Mouse (Mus musculus) heart, adult 18-20 months (tissue): ENCODE measurements around the gene Irf4. TPM values are rescaled to one million over a fixed set of nuclear protein-coding genes. Genes with fewer than 3 reads are reported as not detected.

ENCODE experiments used
- DNase-seq, 2 experiments: peaks; one replicate each; pipeline ENCODE4 v3.0.0; 2021 to 2022; ENCODE audit warnings: mixed read lengths in 1 of 2
- long read RNA-seq, 2 experiments: library from polyadenylated mRNA; stranded (forward); transcript quantifications; one replicate each; pipeline ENCODE4 v2.0.0; 2021
- total RNA-seq, 2 experiments: library from RNA; stranded (reverse); gene quantifications; 2 replicates each; pipeline ENCODE4 v1.2.3; 2021

Gene Irf4
- 1 to 10 TPM; 1.1 to 5.5 TPM for total RNA-seq
- long read RNA-seq, experiment 1: 0 reads
- long read RNA-seq, experiment 2: 0 reads

DNA sequence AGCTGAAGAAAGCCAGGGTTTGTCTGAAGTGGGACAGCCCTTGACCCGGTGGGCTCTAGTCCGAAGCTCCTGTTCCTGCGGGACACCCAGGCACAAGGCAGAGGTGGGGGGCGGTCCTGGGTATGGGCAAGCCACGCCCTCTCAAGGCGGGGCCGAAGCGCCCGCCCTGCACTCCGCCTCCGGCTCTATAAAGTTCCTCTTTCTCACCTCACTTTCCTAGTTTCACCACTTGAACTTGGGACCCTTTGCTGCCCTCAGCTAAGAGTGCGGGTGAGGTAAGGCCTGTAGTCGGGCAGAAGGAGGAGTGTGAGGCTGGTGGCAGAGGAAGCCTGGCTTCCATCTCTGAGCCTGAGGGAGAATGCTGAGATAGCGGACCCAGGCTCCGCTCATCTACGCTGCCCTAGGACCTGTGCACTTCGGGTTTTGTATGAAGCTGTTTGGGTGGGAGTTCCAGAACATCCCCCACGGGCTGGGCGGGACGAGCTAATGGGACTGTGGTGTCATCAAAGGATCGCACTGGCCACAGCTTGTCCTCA is at the start of gene Irf4:
Gene Irf4, plus strand, starts transcription at position 206 of the 536 bp plus-strand sequence.
- peak; percentile 63 to 82 for DNase-seq

DNA sequence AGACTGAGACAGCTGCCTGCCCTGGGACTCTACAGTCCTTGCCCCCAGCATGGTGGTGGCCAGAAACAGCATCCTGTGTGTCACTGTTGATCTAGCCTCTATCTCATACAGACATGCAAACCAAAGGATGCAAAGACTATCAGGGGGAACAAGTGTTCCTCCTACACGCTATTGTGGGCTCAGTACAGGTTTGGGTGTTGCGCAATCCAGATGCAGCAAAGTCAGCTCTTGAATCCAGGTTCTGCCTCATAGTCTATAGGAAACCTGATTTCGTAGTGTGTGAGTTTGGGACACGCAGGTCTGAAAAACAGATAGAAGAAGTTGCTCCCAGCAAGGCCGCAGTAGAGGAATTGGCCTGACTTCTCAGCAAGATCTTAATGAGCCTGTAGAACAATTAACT is 46.3 kb upstream of the Irf4 start:
- no peak for DNase-seq

DNA sequence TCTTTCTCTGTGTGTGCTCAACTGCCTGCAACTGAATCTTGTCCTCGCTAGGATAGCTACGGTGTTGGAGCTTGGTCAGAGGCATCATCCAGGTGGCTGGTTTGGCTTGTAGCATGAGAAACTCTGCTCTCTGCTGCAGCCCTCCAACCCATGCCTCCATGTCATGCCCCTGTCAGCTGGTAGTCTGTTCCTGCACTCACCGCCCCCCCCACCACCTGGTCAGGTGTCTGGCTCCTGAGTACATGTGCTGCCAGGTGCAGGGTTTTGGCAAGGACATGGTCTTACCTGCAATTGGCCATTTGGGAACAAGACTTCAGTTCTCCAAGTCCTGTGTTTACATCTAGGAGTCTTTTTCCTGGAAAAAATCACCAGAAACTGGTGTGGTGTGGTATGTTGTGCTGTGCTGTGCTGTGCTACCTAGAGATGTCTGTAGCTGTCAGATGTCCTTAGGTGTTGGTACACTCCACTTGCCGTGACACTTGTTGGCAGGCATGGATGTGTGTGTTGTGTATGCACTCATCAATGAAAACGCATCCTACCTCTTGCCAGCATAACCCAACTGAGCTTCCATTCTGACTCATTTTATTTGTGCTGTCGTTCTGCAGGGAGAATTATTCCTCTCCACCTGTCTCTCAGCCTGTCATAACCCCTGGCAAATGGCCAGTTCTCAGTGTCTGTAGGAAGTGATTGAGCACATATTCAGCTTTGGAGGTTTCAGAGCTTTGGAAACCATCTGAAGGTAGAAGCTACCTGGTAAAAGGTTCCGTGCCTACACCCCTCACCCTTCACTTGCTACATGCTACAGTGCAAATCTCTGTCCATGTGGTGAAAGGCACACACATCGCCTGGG is 44.6 kb upstream of the Irf4 start:
- DNase-seq: no peak

DNA sequence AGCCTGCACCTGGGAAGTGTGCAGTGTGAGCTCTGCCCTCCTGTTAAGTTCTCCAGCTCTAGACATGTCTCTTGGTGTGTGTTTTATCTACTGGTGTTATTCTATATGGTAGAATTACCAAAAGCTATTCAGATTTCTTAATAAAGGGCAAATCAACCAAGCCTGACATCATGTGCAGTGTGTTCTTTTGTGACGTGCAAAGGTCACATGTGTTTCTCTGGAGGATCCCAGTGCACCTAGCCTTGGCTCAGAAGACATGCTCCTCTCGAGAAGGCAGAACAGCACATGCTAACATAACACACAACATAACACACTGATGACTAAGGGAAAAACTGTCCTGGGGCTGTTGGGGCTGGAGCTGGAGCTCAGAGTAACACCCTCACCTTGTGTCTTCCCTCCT is 38.0 kb upstream of the Irf4 start:
- no peak for DNase-seq

DNA sequence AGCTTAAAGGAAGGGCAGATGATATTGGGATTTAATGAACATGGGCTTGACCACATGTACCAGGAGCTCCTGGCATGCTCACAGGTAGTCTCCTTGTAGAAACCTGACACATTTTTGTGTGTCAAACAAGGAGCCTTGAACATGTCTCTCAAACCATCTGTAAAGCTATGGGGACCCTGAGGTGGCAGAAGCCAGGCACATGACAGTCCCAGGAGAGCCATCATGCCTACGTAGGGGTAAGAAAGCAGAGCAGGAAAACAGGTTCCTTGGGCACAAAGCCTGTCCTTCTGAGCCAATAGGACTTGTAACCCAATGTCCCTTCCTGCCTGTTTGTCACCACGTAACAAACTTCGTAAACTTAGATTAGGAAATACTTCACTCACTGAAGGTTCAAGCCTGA is 37.3 kb upstream of the Irf4 start:
- no peak for DNase-seq

DNA sequence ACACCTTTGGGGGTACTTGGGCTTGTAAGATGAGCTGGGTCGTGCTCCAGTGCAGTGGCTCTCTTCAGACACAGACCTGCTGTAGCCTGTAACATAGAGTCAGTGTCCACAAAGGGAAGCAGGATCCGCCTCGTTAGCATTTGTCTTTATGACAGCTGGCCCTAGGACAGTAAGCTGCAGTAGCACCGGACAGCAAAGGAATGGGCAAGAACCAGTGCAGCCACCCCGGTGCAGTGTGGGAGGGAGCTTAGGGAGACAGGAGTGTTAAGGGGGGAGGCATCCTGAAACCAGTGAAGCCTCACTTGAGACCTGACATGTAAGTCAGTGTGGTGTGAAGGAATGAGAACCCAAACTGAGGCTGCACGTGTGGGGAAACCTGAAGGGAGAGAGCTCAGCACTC is 36.7 kb upstream of the Irf4 start:
- DNase-seq: no peak

DNA sequence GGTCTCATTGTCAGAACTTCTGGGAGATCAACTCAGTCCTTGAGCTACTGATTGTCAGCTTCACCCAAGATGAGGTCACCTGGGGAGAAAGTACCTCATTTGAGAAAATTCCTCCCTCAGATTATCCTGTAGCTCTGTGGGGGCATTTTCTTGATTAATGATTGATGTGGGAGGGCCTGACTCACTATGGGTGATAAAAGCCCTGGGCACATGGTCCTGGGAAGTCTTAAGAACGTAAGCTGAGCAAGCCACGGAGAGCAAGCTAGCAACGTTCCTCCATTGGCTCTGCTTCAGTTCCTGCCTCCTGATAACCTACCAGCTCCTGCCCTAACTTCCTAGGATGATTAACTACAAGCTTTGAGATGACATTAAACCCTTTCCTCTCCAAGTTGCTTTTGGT is 35.4 kb upstream of the Irf4 start:
- DNase-seq: no peak

DNA sequence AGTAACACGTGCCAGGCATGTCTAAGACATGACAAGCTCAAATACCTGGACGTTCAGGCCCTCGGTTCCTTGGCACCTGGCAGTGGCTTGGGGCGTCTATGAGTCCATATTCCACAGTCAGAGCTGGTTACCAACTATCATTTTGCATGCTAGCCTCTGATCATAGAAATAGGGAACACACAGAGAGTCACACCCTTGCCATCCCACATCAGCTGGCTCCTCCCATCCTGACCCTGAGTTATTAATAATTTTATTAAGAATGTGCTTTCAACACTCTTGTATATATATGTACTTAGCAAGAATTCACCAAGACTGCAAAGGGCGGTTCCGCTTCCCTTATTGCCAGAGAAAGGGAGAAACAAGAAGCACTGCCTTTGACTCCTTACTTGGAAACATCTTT is 34.5 kb upstream of the Irf4 start:
- DNase-seq: peak in 1 of 2 experiments; percentile 46

DNA sequence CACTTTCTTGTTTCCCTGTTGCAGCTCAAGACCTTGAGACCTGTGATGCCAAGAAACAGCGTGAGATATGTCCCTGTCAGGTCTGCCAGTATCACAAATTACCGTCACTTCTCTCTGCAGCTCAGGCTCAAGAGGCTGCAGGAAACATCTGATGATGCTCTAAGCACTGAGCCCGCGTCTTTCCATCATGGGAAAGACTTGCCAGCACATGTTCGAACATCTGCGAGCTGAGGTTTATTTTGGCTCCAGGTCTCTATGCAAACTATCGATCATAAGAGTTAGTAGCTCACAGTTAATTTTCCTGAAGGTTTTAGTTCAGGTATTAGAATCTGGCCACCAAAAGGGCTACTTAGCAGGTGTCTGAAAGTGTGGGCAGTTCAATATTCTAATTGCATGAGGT is 34.0 kb upstream of the Irf4 start:
- DNase-seq: no peak

DNA sequence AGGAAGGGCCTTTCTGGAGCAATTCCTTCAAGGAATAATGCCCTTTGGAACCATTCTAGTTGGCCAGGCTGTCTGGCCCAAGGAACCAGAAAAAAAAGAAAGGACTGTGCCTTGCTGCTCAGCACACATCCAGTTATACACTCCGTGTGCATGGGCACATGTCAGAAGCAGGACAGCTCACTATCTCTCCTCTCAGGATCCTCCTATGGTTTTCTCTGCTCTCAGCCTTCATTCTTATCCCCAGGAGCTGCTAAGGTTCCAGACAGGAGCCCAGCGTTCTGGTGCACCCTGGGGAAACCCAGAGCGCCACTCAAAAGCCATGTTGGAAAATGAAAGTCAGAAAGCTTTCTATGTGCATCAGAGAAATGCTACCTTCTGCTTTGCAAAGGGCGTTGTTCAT is 33.5 kb upstream of the Irf4 start:
- no peak for DNase-seq

DNA sequence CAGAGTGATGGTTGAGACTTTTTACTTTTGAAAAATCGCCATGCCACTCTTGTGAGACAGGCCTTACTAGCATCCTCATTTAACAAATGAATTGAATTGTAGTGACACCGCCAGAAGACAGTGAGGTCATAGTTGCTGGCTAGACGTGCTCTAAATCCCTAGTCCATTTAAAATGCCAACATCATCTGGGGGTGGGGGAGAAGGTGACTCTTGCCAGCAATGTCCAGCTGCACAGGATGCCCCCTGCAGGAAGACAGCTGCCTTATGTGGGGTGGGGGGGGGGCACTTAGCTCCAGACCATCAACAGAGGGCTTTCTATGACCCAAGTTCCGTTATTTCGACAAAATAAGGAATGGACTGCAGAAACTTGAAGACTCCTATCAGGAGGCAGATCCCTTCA is 32.4 kb upstream of the Irf4 start:
- no peak for DNase-seq

DNA sequence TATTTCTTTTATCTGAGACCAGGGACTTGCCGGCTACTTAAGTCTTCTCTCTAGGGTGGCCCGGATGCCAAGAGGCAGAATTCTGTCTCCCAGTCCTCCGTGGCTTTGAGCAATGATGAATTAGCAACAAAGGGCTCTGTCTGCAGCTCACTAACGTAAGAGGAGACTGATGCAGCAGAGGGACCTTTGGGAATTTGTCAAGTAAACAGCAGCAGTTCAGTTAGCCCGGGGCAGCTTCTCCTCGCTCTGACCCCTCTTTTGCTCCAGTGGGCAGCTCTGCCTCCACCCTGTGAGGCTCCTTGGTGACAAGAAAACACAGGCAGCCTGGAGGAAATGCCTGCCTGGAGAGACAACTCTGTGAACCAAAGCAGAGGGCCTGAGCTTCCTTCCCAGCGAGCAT is 26.4 kb upstream of the Irf4 start:
- DNase-seq: no peak

DNA sequence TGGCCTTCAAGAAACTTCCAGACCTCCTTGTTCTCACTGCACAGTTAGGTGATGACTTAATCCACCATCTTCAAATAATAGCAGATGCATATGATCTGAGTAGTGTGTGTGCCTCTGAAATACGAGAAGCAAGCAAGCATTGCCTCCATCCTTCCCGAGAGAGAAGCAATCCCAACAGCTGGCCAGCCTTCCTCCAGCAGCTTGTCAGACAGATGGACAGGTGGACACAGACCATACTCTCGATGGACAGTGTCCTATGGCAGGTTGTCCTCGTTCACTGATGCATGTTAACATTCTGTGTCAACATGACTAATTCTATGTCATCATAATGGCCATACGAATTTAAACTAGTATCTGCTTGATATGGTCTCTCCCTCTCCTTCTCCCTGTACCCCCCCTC is 25.8 kb upstream of the Irf4 start:
- no peak for DNase-seq

DNA sequence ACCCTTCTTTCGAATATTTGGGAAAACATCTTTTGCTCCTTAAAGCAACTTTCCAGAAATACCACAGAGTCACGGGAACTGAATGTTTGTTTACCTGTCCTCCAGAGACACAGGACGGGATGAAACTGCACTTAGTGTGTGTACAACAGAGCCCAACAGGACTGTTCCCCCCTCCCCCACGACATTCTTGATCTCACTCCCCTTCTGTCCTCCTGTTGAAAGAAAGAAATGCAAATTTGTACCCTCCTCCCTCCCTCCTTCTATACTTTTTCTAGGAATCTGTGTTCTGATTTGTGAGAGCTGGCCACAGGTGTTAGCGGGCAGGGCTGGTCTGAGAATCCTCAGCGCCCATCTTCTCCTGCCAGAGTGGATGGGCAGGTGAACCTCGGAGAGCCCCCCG is 25.2 kb upstream of the Irf4 start:
- no peak for DNase-seq

DNA sequence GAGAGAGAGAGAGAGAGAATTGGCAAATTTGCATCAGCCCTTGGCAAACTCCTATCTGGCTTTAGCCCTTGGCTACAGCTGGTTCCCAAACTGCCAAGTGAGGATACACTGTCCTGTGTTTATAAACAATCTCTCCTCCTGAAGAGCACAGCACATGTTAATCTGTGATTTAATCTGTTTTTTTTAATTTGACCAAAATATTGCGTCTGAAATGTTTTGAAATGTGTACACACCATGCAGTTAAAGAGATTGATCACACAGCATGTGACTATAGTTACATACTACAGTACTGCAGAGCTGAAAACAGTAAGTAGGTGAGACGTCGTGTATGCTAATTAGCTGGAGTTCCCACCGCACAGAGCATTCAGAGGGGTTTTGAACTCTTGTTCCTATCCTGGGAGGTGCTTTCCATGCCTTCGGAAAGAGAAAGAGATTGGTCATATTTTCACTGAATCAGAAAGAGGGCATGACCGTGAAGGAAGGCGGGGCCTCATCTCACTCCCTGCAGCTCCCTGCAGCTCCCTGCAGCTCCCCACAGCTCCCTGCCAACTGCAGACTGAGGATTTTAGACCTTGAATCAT is 24.2 kb upstream of the Irf4 start:
- peak in 1 of 2 experiments; percentile 36 for DNase-seq

DNA sequence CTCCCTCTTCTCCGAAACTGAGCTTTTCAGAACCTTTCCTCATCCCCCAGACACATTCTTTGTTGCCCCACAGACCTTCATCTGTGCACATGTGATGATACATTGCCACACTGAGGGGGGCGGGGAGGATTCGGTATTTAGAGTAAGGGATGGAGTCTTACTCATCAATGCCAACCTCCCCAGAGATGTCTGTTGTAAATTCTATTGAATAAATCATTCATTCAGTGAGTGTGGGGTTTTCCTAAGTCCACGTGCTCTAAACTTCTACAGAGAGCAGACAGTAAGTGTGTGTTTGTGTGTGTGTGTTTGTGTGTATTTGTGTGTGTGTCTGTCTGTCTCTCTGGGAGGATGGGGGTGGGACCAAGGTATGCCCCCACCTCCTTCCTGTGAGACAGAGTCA is 22.1 kb upstream of the Irf4 start:
- DNase-seq: no peak

DNA sequence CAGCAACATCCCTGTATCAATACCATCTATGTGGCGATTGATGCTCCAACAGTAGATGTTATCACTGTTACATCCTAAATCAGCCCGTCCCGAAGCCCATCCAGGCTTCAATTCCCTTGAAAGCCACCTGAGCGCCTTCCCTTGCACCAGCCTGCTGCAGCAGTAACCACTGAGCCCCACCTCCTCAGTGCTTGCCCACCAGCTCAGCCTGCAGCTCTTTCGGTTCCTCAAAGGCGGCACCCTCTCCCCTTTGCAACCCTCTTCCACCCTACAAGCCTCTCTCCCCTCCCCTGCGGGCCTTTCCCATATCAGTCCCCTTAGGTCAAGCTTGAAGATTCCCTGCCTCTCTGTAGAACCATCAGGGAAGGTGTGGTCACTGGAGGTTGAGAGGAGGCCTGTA is 20.9 kb upstream of the Irf4 start:
- peak in 1 of 2 experiments; percentile 40 for DNase-seq

DNA sequence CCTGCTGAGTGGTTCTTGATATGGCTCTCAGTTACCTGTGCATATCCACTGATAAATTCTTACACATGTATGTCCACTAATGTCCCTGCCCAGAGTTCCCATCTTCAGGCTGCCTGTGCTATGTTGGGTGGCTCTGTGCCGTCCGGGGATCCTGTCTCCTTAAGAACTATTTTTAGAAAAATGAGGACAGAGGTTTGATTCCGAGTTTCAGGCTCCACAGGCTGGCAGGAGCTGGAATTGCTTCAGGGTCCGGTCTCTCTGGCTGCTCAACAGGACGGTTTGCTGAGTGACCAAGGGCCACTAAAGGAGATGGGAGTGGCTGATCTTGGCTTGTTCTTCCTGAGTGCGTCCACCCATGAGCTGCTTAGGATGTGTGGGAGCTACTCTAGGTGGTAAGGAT is 19.8 kb upstream of the Irf4 start:
- DNase-seq: peak; percentile 48 to 51

DNA sequence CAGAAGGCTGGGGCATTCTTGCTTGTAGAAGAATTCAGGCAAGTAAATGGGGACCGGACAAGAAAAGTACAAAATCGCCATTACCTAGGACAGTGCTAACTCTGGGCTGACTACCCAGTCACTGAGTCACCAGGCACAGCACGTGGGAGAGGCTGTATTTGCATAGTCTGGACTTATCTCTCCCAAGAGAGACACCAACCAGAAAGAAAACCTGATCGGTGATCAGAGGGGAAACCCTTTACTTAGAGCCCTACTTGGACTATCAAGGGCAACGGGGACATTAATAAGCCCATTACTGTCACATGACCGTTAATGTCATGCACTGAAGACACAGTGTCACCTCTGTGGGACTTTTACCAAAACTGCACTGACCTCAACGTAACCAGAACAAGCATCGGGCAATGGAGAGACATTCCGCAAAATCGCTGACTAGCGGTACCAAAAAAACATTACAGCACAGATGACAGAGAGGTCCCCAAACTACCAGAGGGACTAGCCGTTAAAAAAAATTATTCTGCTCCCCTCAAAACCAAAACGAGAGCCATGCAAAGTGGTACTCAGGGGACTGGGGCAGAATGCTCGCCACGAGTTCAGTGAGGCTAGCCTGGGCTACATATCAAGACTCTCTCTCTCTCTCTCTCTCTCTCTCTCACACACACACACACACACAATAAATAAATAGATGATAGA is 18.8 kb upstream of the Irf4 start:
- DNase-seq: no peak

DNA sequence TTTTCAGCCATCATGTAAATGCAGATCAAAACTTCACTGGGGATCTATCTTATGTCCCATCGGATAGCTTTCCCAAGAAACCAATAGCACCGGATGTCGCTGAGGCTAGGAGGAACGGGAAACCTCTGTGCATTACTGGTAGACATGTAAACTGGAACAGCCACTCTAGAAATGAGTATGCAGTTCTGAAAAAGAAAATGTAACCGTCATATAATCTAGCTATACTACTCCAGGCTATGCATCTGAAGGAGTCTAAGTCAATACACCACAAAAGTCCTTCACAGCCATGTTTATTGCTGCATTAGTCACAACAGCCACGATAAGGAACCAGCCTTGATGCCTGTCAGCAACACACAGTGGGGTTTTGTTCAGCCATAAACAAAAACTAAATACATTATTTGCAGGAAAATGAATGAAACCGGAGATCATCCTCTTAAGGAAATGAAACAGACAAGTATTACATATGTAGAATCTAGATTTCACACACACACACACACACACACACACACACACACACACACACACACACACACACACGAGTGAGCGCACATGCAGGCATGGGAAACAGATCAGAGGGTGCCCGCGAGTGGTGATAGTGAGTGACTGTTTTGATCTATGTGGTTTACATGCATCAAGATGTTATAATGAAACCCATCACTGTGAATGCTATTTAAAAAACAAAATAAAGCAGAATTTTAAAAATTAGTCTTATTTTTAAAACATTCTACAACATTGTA is 16.1 kb upstream of the Irf4 start:
- no peak for DNase-seq

DNA sequence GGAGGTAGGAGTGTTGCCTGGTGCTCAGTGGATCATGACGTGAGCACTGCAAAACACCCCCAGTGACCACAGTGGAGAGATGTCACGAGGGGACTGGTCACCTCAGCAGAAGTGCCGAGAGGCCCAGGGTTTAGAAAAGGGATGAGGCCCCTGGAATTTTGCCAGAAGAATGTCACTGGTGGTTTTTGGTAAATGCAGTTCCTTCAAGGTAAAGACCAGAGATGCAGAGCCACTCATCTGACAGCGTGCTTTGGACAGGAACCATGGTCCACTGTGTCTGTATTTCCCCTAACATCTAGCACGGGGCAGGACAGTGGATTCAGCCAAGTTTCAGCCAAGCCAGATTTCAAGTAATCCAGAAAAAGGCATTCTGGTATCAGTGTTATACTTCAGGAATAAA is 12.3 kb upstream of the Irf4 start:
- DNase-seq: no peak

DNA sequence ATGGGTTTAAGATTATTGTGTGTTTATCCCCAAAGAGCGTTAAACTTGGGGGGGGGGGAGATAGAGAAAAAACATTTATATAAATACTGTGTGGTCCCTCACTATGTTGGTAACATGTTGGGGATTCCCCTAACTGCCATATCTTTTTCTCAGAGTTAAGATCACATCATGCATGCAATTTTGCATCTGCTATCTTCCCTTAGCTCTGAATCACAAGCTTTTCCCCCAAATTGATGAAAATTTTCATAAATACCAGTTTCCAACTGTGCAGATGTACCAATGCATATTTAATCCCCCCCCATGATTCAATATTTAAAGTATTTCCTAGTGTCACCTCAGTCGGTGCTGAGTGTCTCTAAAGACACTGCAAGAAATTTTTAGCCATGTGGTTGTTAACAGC is 11.8 kb upstream of the Irf4 start:
- DNase-seq: no peak
